Mouse (Mus musculus): ENCODE data around the gene Gm49320. TPM values are rescaled to one million over a fixed set of nuclear protein-coding genes. Genes with fewer than 3 reads are reported as not detected.

Gm49320 gene
- 0.33 and 1.1 TPM in 2 replicates for polyA plus RNA-seq (2014; fragmentation: Nextera tagmentation; extraction: Ambion mirVana)

DNA sequence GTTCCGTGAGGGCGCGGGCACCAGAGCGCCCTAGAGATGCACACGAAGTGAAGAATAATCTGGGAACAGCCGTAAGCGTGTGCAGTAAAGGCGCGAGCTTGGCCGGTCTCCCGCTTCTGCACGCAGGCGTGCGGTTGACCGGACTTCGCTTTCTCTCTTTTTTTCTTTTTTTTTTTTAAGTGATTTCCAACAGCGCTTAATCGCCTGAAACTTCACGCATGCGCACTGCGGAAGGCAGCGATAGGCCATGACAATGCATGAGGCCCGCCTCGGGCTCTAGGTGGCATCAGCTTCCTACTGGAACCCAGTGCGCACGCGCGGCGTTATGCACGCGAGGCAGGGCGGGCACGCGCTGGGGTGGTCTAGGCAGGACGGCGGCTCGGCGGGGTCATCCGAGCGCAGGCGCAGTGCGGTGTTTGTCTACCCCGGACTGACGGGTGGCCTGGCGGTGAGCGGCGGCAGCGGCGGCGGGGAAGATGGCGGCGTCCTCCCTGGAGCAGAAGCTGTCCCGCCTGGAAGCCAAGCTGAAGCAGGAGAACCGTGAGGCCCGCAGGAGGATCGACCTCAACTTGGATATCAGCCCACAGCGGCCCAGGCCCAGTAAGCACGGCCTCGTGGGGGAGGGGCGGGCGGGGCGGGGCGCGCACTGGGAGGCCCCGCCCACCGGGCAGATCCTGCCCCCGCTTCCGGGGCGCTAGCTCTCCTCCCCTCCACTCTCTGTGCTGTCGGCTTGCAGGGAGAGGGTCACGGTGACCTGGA, at the start of gene Gm49320, which contains the start of gene Map2k7:
Gene Gm49320, plus strand, starts transcription at position 432 of the 759 bp plus-strand sequence.
Gene Map2k7, plus strand, starts transcription at position 307 of the 759 bp plus-strand sequence.
- Histone ChIP-seq H3K27me3 (replicated peaks; ENCODE audit: control insufficient read depth, insufficient read depth, low read length) (no peaks in the 10 kb centered on the region), H3K4me3 (ENCODE audit: low read depth, low read length) (peak within 1 kb of the TSS; percentile 61), H3K27ac (replicated peaks; ENCODE audit: low read depth, low read length) (peak within 1 kb of the TSS; percentile 96), H3K36me3 (ENCODE audit: control insufficient read depth, insufficient read depth, low read length) (peaks cover 29% of the 10 kb centered on the region), H3K9ac (ENCODE audit: low read depth, low read length) (peak within 1 kb of the TSS; percentile 83), H3K4me1 (ENCODE audit: control insufficient read depth, insufficient read depth, low read length) (peaks cover 15% of the 10 kb centered on the region; the same call in 1 of the 2 replicates), H3K9me3 (ENCODE audit: control insufficient read depth, low read length) (no peaks in the 10 kb centered on the region), H3K4me2 (ENCODE audit: low read depth, low read length) (peak within 1 kb of the TSS; percentile 80)
- ATAC-seq (ENCODE audit: low read depth) (peak; percentile 96), DNase-seq (ENCODE audit: low spot score) (peak; percentile 100)
- WGBS: under 1% methylated on average over 53 of the region's 71 CpGs

DNA sequence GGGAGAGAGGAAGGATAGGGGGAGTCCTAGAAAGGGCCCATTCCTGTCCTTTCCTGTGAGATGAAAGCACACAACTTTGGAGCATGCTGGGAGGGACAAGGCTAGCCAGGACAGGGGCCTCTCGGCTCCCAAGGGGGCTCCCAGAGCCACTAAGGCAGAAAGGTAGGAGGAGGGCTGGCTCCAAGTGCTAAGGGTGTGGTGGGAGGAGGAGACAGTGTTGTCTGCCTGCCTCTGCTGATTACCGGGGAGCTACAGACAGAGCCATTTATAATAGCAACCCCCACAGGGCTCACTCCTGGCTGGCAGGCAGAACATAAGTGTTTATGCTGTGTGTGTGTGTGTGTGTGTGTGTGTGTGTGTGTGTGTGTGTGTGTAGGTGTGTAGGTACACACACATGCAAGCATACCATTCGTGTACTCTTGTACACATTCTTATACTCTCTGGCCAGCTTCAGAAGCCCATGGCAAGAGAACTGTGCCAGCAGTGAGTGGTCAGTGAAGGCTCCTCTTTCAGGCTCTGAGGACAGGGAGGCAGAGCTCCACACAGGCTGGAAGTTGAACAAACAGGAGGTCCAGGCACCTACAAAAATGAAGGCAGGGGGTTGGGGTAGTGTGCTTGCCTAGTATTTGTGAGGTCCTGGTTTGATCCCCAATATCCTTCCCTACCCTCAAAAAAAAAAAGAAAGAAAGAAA, 49.5 kb upstream of the Gm49320 start:
- no peak overlapping the region for H3K4me3 ChIP-seq (ENCODE audit: low read depth, low read length)
- WGBS: 52% methylated on average over 3 of the region's 3 CpGs
- H3K9ac ChIP-seq (ENCODE audit: low read depth, low read length): no peak overlapping the region
- H3K27ac ChIP-seq (replicated peaks; ENCODE audit: low read depth, low read length): no peak overlapping the region
- H3K36me3 ChIP-seq (ENCODE audit: control insufficient read depth, insufficient read depth, low read length): peaks cover 54% of the 10 kb centered on the region
- H3K27me3 ChIP-seq (replicated peaks; ENCODE audit: control insufficient read depth, insufficient read depth, low read length): no peaks in the 10 kb centered on the region
- no peaks in the 10 kb centered on the region for H3K9me3 ChIP-seq (ENCODE audit: control insufficient read depth, low read length)
- no peak overlapping the region for H3K4me2 ChIP-seq (ENCODE audit: low read depth, low read length)
- no peak for ATAC-seq (ENCODE audit: low read depth)
- DNase-seq (ENCODE audit: low spot score): no peak
- H3K4me1 ChIP-seq (ENCODE audit: control insufficient read depth, insufficient read depth, low read length): no peaks in the 10 kb centered on the region

DNA sequence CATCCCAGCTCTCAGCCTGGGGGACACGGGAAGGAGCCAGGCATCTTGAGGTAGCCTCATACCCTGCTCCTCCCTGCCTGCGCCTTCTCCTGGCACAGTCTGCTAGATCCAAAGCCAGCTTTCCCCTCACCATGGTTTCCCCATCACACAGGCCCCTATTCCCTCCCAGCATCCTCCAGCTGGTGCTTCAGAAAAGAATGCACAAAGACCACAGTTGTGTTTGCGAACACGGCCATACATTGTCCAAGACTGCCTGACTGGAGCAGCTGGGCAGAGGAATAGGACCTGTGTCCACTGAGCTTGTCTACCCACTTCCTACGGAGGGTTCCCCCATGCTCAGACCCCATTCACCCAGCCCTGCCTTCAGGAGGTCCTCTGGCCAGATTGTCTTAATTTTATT, 46.4 kb upstream of the Gm49320 start:
- ATAC-seq (ENCODE audit: low read depth) (peak; percentile 62; the same call in 1 of the 2 replicates), DNase-seq (ENCODE audit: low spot score) (no peak)
- peaks cover 27% of the 10 kb centered on the region for H3K36me3 ChIP-seq (ENCODE audit: control insufficient read depth, insufficient read depth, low read length)
- no peaks in the 10 kb centered on the region for H3K4me1 ChIP-seq (ENCODE audit: control insufficient read depth, insufficient read depth, low read length)
- H3K9ac ChIP-seq (ENCODE audit: low read depth, low read length): no peak overlapping the region
- no peak overlapping the region for H3K4me2 ChIP-seq (ENCODE audit: low read depth, low read length)
- no peaks in the 10 kb centered on the region for H3K27me3 ChIP-seq (replicated peaks; ENCODE audit: control insufficient read depth, insufficient read depth, low read length)
- WGBS: 58% methylated on average over 5 of the region's 5 CpGs
- no peak overlapping the region for H3K27ac ChIP-seq (replicated peaks; ENCODE audit: low read depth, low read length)
- no peaks in the 10 kb centered on the region for H3K9me3 ChIP-seq (ENCODE audit: control insufficient read depth, low read length)
- no peak overlapping the region for H3K4me3 ChIP-seq (ENCODE audit: low read depth, low read length)

DNA sequence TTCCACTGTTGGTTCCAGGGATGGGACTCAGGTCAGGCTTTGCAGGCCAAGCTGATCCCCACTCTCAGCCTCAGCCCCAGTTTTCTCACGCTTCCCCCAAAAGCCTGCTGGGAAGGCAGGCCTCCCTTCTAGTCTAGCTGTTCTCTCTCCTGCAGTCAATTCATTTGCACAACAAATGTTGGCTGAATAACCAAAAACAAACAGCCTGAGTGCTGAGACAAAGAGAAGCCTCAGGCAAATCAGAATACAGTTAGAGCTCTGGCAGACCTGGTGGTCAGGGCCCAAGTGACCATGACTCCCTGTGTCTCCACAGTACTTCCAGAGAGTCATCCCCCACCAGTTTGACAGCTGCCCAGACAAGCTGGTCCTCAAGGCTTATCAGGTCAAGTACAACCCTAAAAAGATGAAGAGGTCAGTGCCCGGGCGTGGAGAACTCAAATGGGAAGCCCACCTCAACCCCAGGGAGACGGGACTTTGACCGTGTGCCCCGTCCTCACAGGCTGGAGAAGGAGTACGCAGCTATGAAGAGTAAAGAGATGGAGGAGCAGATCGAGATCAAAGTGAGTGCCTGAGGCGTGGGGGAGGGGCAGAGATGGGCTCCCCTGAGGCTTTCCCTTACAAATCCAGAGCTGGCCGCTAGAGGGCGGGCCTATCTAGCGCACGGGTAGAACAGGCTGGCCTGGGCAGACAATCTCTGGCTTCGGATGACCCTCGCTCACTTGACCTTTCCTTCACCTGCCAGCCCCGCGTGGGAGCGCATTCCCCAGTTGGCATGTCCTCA, 45.7 kb upstream of the Gm49320 start:
- Histone ChIP-seq H3K27ac (replicated peaks; ENCODE audit: low read depth, low read length) (0 out of 2 replicates have a peak overlapping the region, but pooled peaks have one; percentile 6), H3K4me3 (ENCODE audit: low read depth, low read length) (no peak overlapping the region), H3K27me3 (replicated peaks; ENCODE audit: control insufficient read depth, insufficient read depth, low read length) (no peaks in the 10 kb centered on the region), H3K9ac (ENCODE audit: low read depth, low read length) (peak overlapping the region; percentile 8; the same call in 1 of the 2 replicates), H3K36me3 (ENCODE audit: control insufficient read depth, insufficient read depth, low read length) (peaks cover 27% of the 10 kb centered on the region), H3K4me1 (ENCODE audit: control insufficient read depth, insufficient read depth, low read length) (no peaks in the 10 kb centered on the region), H3K4me2 (ENCODE audit: low read depth, low read length) (no peak overlapping the region), H3K9me3 (ENCODE audit: control insufficient read depth, low read length) (no peaks in the 10 kb centered on the region)
- 12% methylated on average over 17 of the region's 18 CpGs for WGBS
- DNase-seq (ENCODE audit: low spot score): peak; percentile 71
- peak; percentile 83 for ATAC-seq (ENCODE audit: low read depth)

DNA sequence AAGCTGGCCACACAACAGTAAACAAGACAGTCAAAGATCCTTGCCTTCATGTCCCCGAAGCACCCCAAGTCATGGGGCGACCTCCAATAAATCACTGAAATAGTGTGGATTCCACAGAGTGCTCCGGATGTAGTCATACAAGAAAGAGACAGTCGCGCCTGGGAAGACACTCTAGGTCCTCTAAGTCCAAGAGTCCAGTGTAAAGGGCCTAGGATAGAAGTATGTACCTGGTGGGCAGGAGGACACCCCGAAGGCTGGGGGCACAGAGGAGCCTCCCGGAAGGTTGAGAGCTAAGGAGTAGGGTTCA, 45.1 kb upstream of the Gm49320 start:
- no peak overlapping the region for H3K4me3 ChIP-seq (ENCODE audit: low read depth, low read length)
- H3K27me3 ChIP-seq (replicated peaks; ENCODE audit: control insufficient read depth, insufficient read depth, low read length): no peaks in the 10 kb centered on the region
- no peaks in the 10 kb centered on the region for H3K9me3 ChIP-seq (ENCODE audit: control insufficient read depth, low read length)
- DNase-seq (ENCODE audit: low spot score) (no peak), ATAC-seq (ENCODE audit: low read depth) (no peak)
- WGBS: 62% methylated on average over 7 of the region's 7 CpGs
- no peak overlapping the region for H3K27ac ChIP-seq (replicated peaks; ENCODE audit: low read depth, low read length)
- H3K4me2 ChIP-seq (ENCODE audit: low read depth, low read length): no peak overlapping the region
- H3K4me1 ChIP-seq (ENCODE audit: control insufficient read depth, insufficient read depth, low read length): no peaks in the 10 kb centered on the region
- peaks cover 24% of the 10 kb centered on the region for H3K36me3 ChIP-seq (ENCODE audit: control insufficient read depth, insufficient read depth, low read length)
- no peak overlapping the region for H3K9ac ChIP-seq (ENCODE audit: low read depth, low read length)

DNA sequence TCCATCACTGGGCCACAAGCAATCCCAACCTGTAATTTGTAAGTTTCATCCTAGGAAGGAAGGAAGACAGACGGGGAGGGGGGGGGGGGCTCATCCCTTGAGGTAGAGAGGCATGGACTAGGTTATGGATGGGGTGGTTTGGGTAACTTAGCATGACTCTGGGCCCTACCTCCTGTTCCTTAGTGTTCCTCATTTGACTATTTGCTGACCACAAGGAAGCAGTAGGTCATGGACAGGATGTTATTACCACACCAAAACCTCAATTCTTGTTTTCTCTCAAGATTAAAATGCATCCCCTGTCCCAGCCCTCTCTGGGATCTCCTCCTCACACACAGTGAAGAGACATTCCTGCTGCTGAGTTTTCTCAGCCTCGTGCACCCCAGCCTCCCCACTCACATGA, 37.3 kb upstream of the Gm49320 start:
- no peak overlapping the region for H3K4me2 ChIP-seq (ENCODE audit: low read depth, low read length)
- WGBS: 65% methylated on average over 2 of the region's 2 CpGs
- no peak overlapping the region for H3K27ac ChIP-seq (replicated peaks; ENCODE audit: low read depth, low read length)
- no peaks in the 10 kb centered on the region for H3K4me1 ChIP-seq (ENCODE audit: control insufficient read depth, insufficient read depth, low read length)
- H3K9ac ChIP-seq (ENCODE audit: low read depth, low read length): no peak overlapping the region
- no peaks in the 10 kb centered on the region for H3K9me3 ChIP-seq (ENCODE audit: control insufficient read depth, low read length)
- peaks cover 24% of the 10 kb centered on the region for H3K27me3 ChIP-seq (replicated peaks; ENCODE audit: control insufficient read depth, insufficient read depth, low read length)
- peaks cover 31% of the 10 kb centered on the region for H3K36me3 ChIP-seq (ENCODE audit: control insufficient read depth, insufficient read depth, low read length)
- H3K4me3 ChIP-seq (ENCODE audit: low read depth, low read length): no peak overlapping the region
- no peak for DNase-seq (ENCODE audit: low spot score)
- ATAC-seq (ENCODE audit: low read depth): no peak; the same call in 1 of the 2 replicates

DNA sequence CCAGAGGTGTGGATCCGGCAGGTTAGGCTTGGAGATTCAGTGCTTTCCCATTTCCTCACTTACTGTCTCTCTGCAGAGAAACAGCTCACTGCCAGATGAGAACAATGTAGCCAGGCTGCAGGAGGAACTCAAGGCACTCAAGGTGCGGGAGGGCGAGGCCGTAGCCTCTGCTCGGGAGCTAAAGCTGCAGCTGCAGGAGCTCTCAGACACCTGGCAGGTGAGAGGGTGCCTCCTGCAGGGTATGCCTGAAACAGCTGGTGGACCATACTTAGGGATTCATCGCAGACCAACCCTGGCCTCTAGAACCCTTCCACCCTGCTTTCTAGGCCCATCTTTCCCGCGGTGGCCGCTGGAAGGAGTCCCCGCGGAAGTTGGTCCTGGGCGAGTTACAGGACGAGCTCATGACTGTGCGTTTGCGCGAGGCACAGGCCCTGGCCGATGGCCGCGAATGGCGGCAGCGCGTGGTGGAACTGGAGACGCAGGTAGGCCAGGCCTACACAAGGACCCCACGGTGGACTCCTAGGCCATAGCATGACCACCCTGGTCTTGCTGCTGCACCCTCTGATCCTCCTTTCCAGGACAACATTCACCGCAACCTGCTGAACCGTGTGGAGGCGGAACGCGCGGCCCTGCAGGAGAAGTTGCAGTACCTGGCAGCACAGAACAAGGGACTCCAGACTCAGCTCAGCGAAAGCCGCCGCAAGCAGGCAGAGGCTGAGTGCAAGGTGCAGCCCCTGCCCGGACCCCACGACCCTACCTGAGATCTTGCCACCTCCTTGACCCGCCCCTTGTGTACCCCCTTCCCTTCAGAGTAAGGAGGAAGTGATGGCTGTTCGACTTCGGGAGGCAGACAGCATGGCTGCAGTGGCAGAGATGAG, 33.2 kb upstream of the Gm49320 start:
- H3K4me1 ChIP-seq (ENCODE audit: control insufficient read depth, insufficient read depth, low read length): no peaks in the 10 kb centered on the region
- H3K9ac ChIP-seq (ENCODE audit: low read depth, low read length): 0 out of 2 replicates have a peak overlapping the region, but pooled peaks have one; percentile 26
- H3K9me3 ChIP-seq (ENCODE audit: control insufficient read depth, low read length): no peaks in the 10 kb centered on the region
- WGBS: 36% methylated on average over 35 of the region's 38 CpGs
- no peak for DNase-seq (ENCODE audit: low spot score)
- no peak for ATAC-seq (ENCODE audit: low read depth)
- peaks cover 26% of the 10 kb centered on the region for H3K36me3 ChIP-seq (ENCODE audit: control insufficient read depth, insufficient read depth, low read length)
- H3K4me3 ChIP-seq (ENCODE audit: low read depth, low read length): no peak overlapping the region
- H3K27ac ChIP-seq (replicated peaks; ENCODE audit: low read depth, low read length): no peak overlapping the region
- peaks cover 34% of the 10 kb centered on the region for H3K27me3 ChIP-seq (replicated peaks; ENCODE audit: control insufficient read depth, insufficient read depth, low read length)
- H3K4me2 ChIP-seq (ENCODE audit: low read depth, low read length): 0 out of 2 replicates have a peak overlapping the region, but pooled peaks have one; percentile 26

All from embryonic facial prominence, embryonic 14.5 days (tissue).